Mouse (Mus musculus) embryonic facial prominence, embryonic 11.5 days (tissue): Measurements from ENCODE around the gene Nek7. TPM values are rescaled to one million over a fixed set of nuclear protein-coding genes. Genes with fewer than 3 reads are reported as not detected.

Experiments used
- ATAC-seq: fragments of 200-750 bp; cut with Nextera tagmentation; replicated peaks from 2 replicates; pipeline ENCODE4 v1.8.0; 2017; ENCODE audit warnings: low read depth; ENCODE audit not compliant: insufficient number of reproducible peaks, low FRiP score, low TSS enrichment
- DNase-seq: peaks from one replicate; pipeline ENCODE4 v3.0.0-alpha.2; 2015; ENCODE audit warnings: low spot score
- H3K27ac ChIP-seq: fragments of 300-500 bp; sonication (generic); replicated peaks from 2 replicates; pipeline ENCODE4 v1.5.1; 2014; ENCODE audit warnings: mild to moderate bottlenecking, low read depth, low read length, control low read depth
- H3K27me3 ChIP-seq: fragments of 300-500 bp; sonication (generic); 2 replicates; pipeline ENCODE4 v1.6.1; 2014; ENCODE audit warnings: mild to moderate bottlenecking, low read length, moderate library complexity, mixed read lengths; ENCODE audit not compliant: control insufficient read depth, insufficient read depth
- H3K36me3 ChIP-seq: fragments of 300-500 bp; sonication (generic); replicated peaks from 2 replicates; pipeline ENCODE4 v1.6.1; 2014; ENCODE audit warnings: low read depth, mild to moderate bottlenecking, low read length, moderate library complexity, mixed read lengths; ENCODE audit not compliant: control insufficient read depth, insufficient read depth
- H3K4me1 ChIP-seq: fragments of 300-500 bp; sonication (generic); 2 replicates; pipeline ENCODE4 v1.6.1; 2014; ENCODE audit warnings: low read length, mixed read lengths; ENCODE audit not compliant: control insufficient read depth, insufficient read depth
- H3K4me2 ChIP-seq: fragments of 300-500 bp; sonication (generic); 2 replicates; pipeline ENCODE4 v1.6.1; 2014; ENCODE audit warnings: low read depth, mild to moderate bottlenecking, control low read depth, low read length, moderate library complexity
- H3K4me3 ChIP-seq: fragments of 300-500 bp; sonication (generic); 2 replicates; pipeline ENCODE4 v1.5.1; 2014; ENCODE audit warnings: low read depth, low read length, control low read depth
- H3K9ac ChIP-seq: fragments of 300-500 bp; sonication (generic); replicated peaks from 2 replicates; pipeline ENCODE4 v1.6.1; 2014; ENCODE audit warnings: mild to moderate bottlenecking, control low read depth, low read length
- H3K9me3 ChIP-seq: fragments of 300-500 bp; sonication (generic); replicated peaks from 2 replicates; pipeline ENCODE4 v1.6.1; 2016; ENCODE audit warnings: mild to moderate bottlenecking, low read length, inconsistent platforms, mixed read lengths; ENCODE audit not compliant: control insufficient read depth
- WGBS: fragments of 180-500 bp; shearing (Covaris S2); extraction: QIAGEN DNeasy Blood & Tissue Kit; methylation state at CpG from one replicate; pipeline ENCODE4 v1.1.7; 2014; 5-methylcytosine and 5-hydroxymethylcytosine counted together
- polyA plus RNA-seq: library from polyadenylated mRNA; unstranded; fragments of >200 nt; fragmentation: Nextera tagmentation; extraction: Ambion mirVana; gene quantifications from 2 replicates; pipeline ENCODE4 v1.2.1, GENCODE M21; 2014

The Nek7 gene
- polyA plus RNA-seq, 1 experiment from 2014 or later = 30.8 TPM

- Histone ChIP-seq H3K4me1 (no peaks in the 10 kb centered on the region), H3K4me2 (no peak overlapping the region), H3K4me3 (no peak overlapping the region), H3K36me3 (no peaks in the 10 kb centered on the region), H3K27ac (no peak overlapping the region), H3K9me3 (no peaks in the 10 kb centered on the region), H3K9ac (no peak overlapping the region), H3K27me3 (no peaks in the 10 kb centered on the region)
- no peak for DNase-seq
- no peak for ATAC-seq
- 95% methylated on average over 1 of the region's 1 CpGs for WGBS
These were observed 173.1 kb downstream of the Nek7 start for GRCm38 (mm10) chr1:138446846-138447245.

Other genes starting within 250 kb of the Nek7 start
- 2.0 and 2.1 TPM in 2 replicates for gene Lhx9, start 228.4 kb upstream of the Nek7 start, polyA plus RNA-seq
- 39.5 and 44.6 TPM in 2 replicates for gene 2310009B15Rik, start 236.7 kb upstream of the Nek7 start, polyA plus RNA-seq